ENCODE assay signal across 9 mouse cellular contexts in the genomic region with DNA sequence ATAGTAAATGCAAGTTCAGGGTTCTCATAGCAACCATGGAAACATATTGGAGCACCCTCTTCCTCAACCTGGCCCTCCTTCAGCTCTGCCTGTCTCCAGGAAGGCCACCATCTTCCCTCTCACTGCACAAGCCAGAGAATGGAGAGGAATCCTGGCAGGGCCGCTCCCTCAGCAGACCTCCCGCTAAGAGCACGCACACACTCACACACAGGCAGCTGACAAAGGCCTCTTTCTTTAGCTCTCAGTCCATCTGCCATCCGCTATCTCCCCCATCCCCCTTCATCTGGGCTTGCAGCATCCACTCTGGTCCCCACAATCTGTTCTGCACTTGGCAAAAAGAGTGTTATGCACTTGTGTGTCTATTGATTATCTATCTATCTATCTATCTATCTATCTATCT. TPM values are rescaled to one million over a fixed set of nuclear protein-coding genes. Genes with fewer than 3 reads are reported as not detected.
DNase-seq lines count a peak whose midpoint lies in the region; ATAC-seq and TF ChIP-seq lines count a peak whose summit lies in the region.
"Had no signal": no experiment of that assay in that cellular context is flagged by ENCODE, and none has a peak within 500 bp of the region (broad histone marks: within the 10 kb centered on the region; RNA-seq: fewer than 3 reads in every experiment).

No protein-coding gene starts in this region.

- no peak overlapping the region for H3K4me3 ChIP-seq in forebrain, embryonic 12.5 days (replicated peaks)
- no peak overlapping the region for H3K4me3 ChIP-seq in midbrain, postnatal 0 days (ENCODE audit: low read depth, low read length)
- no peak overlapping the region for H3K4me3 ChIP-seq in kidney, embryonic 15.5 days (replicated peaks)

- H3K36me3 ChIP-seq in forebrain, embryonic 12.5 days (replicated peaks): no peaks in the 10 kb centered on the region
- H3K36me3 ChIP-seq in midbrain, postnatal 0 days (ENCODE audit: insufficient read depth, low read length): no peaks in the 10 kb centered on the region
- H3K36me3 ChIP-seq in kidney, embryonic 15.5 days: no peaks in the 10 kb centered on the region

- H3K27me3 ChIP-seq in forebrain, embryonic 12.5 days: no peaks in the 10 kb centered on the region
- H3K27me3 ChIP-seq in midbrain, postnatal 0 days (ENCODE audit: insufficient read depth, low read length): no peaks in the 10 kb centered on the region
- no peaks in the 10 kb centered on the region for H3K27me3 ChIP-seq in kidney, embryonic 15.5 days

- no peaks in the 10 kb centered on the region for H3K9me3 ChIP-seq in forebrain, embryonic 12.5 days
- H3K9me3 ChIP-seq in midbrain, postnatal 0 days (ENCODE audit: low read length): no peaks in the 10 kb centered on the region
- H3K9me3 ChIP-seq in kidney, embryonic 15.5 days (replicated peaks): no peaks in the 10 kb centered on the region

- no peak overlapping the region for H3K4me2 ChIP-seq in forebrain, embryonic 12.5 days
- H3K4me2 ChIP-seq in midbrain, postnatal 0 days (ENCODE audit: low read depth, low read length, poor library complexity, severe bottlenecking): no peak overlapping the region
- no peak overlapping the region for H3K4me2 ChIP-seq in kidney, embryonic 15.5 days

- 36% methylated on average over 4 of the region's 4 CpGs for WGBS in forebrain, embryonic 12.5 days
- WGBS in midbrain, postnatal 0 days: 18% methylated on average over 4 of the region's 4 CpGs
- 84% methylated on average over 4 of the region's 4 CpGs for WGBS in kidney, embryonic 15.5 days

- no peak overlapping the region for H3K9ac ChIP-seq in forebrain, embryonic 12.5 days
- H3K9ac ChIP-seq in midbrain, postnatal 0 days (replicated peaks; ENCODE audit: low read length, poor library complexity, severe bottlenecking): no peak overlapping the region
- no peak overlapping the region for H3K9ac ChIP-seq in kidney, embryonic 15.5 days
- H3K9ac ChIP-seq: liver, embryonic 14.5 days had no signal

- ATAC-seq in forebrain, embryonic 12.5 days (ENCODE audit: low FRiP score): peak; percentile 80; the same call in 1 of the 2 replicates
- 0 out of 2 replicates have a peak, but pooled peaks have one; percentile 45 for ATAC-seq in midbrain, postnatal 0 days (ENCODE audit: low FRiP score)
- no peak for ATAC-seq in kidney, embryonic 15.5 days (replicated peaks; ENCODE audit: low FRiP score)
- no peak for ATAC-seq in granulocyte monocyte progenitor cell, adult 5-6 weeks (replicated peaks; ENCODE audit: poor library complexity, severe bottlenecking)

- no peak for TF ChIP-seq POLR2A in brain, embryonic 14.5 days (IDR thresholded peaks at IDR 0.05; ENCODE audit: borderline replicate concordance, extremely low read depth, insufficient read depth, insufficient read length, poor library complexity, severe bottlenecking)

- TF ChIP-seq CTCF in brain, embryonic 14.5 days (IDR thresholded peaks at IDR 0.05; ENCODE audit: borderline replicate concordance, extremely low read depth, insufficient read depth, insufficient read length): no peak
- no peak for TF ChIP-seq CTCF in midbrain, postnatal 0 days (IDR thresholded peaks at IDR 0.05)

- peak overlapping the region; percentile 43 for H3K27ac ChIP-seq in forebrain, embryonic 12.5 days
- H3K27ac ChIP-seq in midbrain, postnatal 0 days (ENCODE audit: low read depth, low read length): no peak overlapping the region
- no peak overlapping the region for H3K27ac ChIP-seq in kidney, embryonic 15.5 days
- H3K27ac ChIP-seq: liver, embryonic 14.5 days had no signal

- 0 out of 2 replicates have a peak, but pooled peaks cover 3% of the 10 kb centered on the region for H3K4me1 ChIP-seq in forebrain, embryonic 12.5 days
- H3K4me1 ChIP-seq in midbrain, postnatal 0 days (ENCODE audit: insufficient read depth, low read length): no peaks in the 10 kb centered on the region
- H3K4me1 ChIP-seq in kidney, embryonic 15.5 days: no peaks in the 10 kb centered on the region

- peak; percentile 91 for DNase-seq in brain, embryonic 14.5 days (ENCODE audit: low read depth)
- peak; percentile 56 for DNase-seq in layer of hippocampus, adult 9-10 months (ENCODE audit: low spot score)
- peak; percentile 77 for DNase-seq in midbrain, postnatal 0 days (ENCODE audit: low spot score)
- no peak for DNase-seq in ovary, postnatal 36 days (ENCODE audit: low spot score)
- no peak for DNase-seq in lung, postnatal 25 days (ENCODE audit: low spot score)

RNA-seq across cellular contexts. Expression of gene Apba2, which starts 50.1 kb away (rescaled TPM):
- polyA plus RNA-seq in brain, embryonic 14.5 days (2012; rRNA removed): 152 and 182 TPM in 2 replicates
- 101 and 106 TPM in 2 replicates for polyA plus RNA-seq in forebrain, embryonic 12.5 days (2016; fragmentation: Nextera tagmentation; extraction: Ambion mirVana)
- 374 and 379 TPM in 2 replicates for total RNA-seq in midbrain, postnatal 0 days (2014; rRNA removed)
- polyA plus RNA-seq in midbrain, postnatal 0 days (2015; fragmentation: Nextera tagmentation; extraction: Ambion mirVana): 185 and 199 TPM in 2 replicates
- 5.4 and 5.8 TPM in 2 replicates for polyA plus RNA-seq in kidney, embryonic 15.5 days (2015; fragmentation: Nextera tagmentation; extraction: Ambion mirVana)
- total RNA-seq in granulocyte monocyte progenitor cell, adult 5-6 weeks (2014; fragmentation: Nextera tagmentation): not detected in 2 replicates
- total RNA-seq in granulocyte monocyte progenitor cell, adult 5-6 weeks (2017): not detected in 2 replicates

RNA-seq across cellular contexts. Expression of gene Mcee, which starts 59.0 kb away (rescaled TPM):
- polyA plus RNA-seq in brain, embryonic 14.5 days (2012; rRNA removed): 23.7 and 27.5 TPM in 2 replicates
- polyA plus RNA-seq in forebrain, embryonic 12.5 days (2016; fragmentation: Nextera tagmentation; extraction: Ambion mirVana): 30.7 and 34.9 TPM in 2 replicates
- 12.2 and 14.7 TPM in 2 replicates for total RNA-seq in midbrain, postnatal 0 days (2014; rRNA removed)
- 43.6 and 44.2 TPM in 2 replicates for polyA plus RNA-seq in midbrain, postnatal 0 days (2015; fragmentation: Nextera tagmentation; extraction: Ambion mirVana)
- 94.4 and 97.5 TPM in 2 replicates for polyA plus RNA-seq in kidney, embryonic 15.5 days (2015; fragmentation: Nextera tagmentation; extraction: Ambion mirVana)
- total RNA-seq in granulocyte monocyte progenitor cell, adult 5-6 weeks (2014; fragmentation: Nextera tagmentation): 66.0 and 90.0 TPM in 2 replicates
- 123 and 124 TPM in 2 replicates for total RNA-seq in granulocyte monocyte progenitor cell, adult 5-6 weeks (2017)

RNA-seq across cellular contexts. Expression of gene Mphosph10, which starts 59.4 kb away (rescaled TPM):
- polyA plus RNA-seq in brain, embryonic 14.5 days (2012; rRNA removed): 9.3 and 12.9 TPM in 2 replicates
- 48.5 and 51.3 TPM in 2 replicates for polyA plus RNA-seq in forebrain, embryonic 12.5 days (2016; fragmentation: Nextera tagmentation; extraction: Ambion mirVana)
- total RNA-seq in midbrain, postnatal 0 days (2014; rRNA removed): 5.4 and 10.1 TPM in 2 replicates
- polyA plus RNA-seq in midbrain, postnatal 0 days (2015; fragmentation: Nextera tagmentation; extraction: Ambion mirVana): 19.2 and 20.3 TPM in 2 replicates
- polyA plus RNA-seq in kidney, embryonic 15.5 days (2015; fragmentation: Nextera tagmentation; extraction: Ambion mirVana): 43.1 and 43.2 TPM in 2 replicates
- total RNA-seq in granulocyte monocyte progenitor cell, adult 5-6 weeks (2014; fragmentation: Nextera tagmentation): 78.0 and 81.1 TPM in 2 replicates
- total RNA-seq in granulocyte monocyte progenitor cell, adult 5-6 weeks (2017): 153 and 161 TPM in 2 replicates

Comparison
In these comparisons a context has a peak if more than half of its experiments do, and no peak if none do; other contexts are left out.
1. DNase-seq: peak in brain, embryonic 14.5 days (single experiment), layer of hippocampus, adult 9-10 months (single experiment) and midbrain, postnatal 0 days (single experiment); none in ovary, postnatal 36 days (single experiment) and lung, postnatal 25 days (single experiment).
2. ATAC-seq: peak in forebrain, embryonic 12.5 days (single experiment) and midbrain, postnatal 0 days (single experiment); none in kidney, embryonic 15.5 days (single experiment) and granulocyte monocyte progenitor cell, adult 5-6 weeks (single experiment).
3. RNA of gene Apba2, which starts 50.1 kb away (polyA plus RNA-seq): 185 to 199 TPM in midbrain, postnatal 0 days, 152 to 182 TPM in brain, embryonic 14.5 days and 101 to 106 TPM in forebrain, embryonic 12.5 days; 5.4 to 5.8 TPM in kidney, embryonic 15.5 days; every median in the first group is over 10 times any median in the second.